Mouse (Mus musculus): Measurements from ENCODE around the gene Gm10717. TPM values are rescaled to one million over a fixed set of nuclear protein-coding genes. Genes with fewer than 3 reads are reported as not detected.

Gene Gm10717
- not detected for polyA plus RNA-seq (2015; fragmentation: Illumina TruSeq; extraction: RNeasy Lipid Tissue Mini Kit (QIAGEN cat#74804); ENCODE audit: insufficient read depth, low read depth, low replicate concordance)

GRCm38 (mm10) chr9:3024912-3025467, at the start of gene Gm10717:
Gm10717 (plus strand) TSS chr9:3025417.

GRCm38 (mm10) chr9:3000445-3000972, 24.7 kb upstream of the Gm10717 start, which contains the start of gene Gm10722:
Gm10722 (plus strand) TSS chr9:3000922.

GRCm38 (mm10) chr9:3002794-3003396, 22.3 kb upstream of the Gm10717 start, which contains the start of gene Gm11168:
Gm11168 (plus strand) TSS chr9:3003346.

GRCm38 (mm10) chr9:3012733-3013279, 12.4 kb upstream of the Gm10717 start, which contains the start of gene Gm10721:
Gm10721 (plus strand) TSS chr9:3013140.

GRCm38 (mm10) chr9:3015354-3015753, 9.9 kb upstream of the Gm10717 start, which contains the start of gene Gm10720:
Gm10720 (plus strand) TSS chr9:3015654.

GRCm38 (mm10) chr9:3017108-3017507, 8.1 kb upstream of the Gm10717 start, which contains the start of gene Gm10719:
Gm10719 (plus strand) TSS chr9:3017408.

GRCm38 (mm10) chr9:3023312-3023984, 1.8 kb upstream of the Gm10717 start, which contains the start of gene Gm10718:
Gm10718 (plus strand) TSS chr9:3023547.

GRCm38 (mm10) chr9:3034299-3034698, 9.1 kb downstream of the Gm10717 start, which contains the start of gene Gm17535:
Gm17535 (plus strand) TSS chr9:3034599.

GRCm38 (mm10) chr9:3036577-3036976, 11.4 kb downstream of the Gm10717 start, which contains the start of gene Gm10715:
Gm10715 (plus strand) TSS chr9:3036877.

Other genes with a start within 250 kb of the Gm10717 start
- gene Gm10722, start 24.5 kb upstream of the Gm10717 start, polyA plus RNA-seq (2015; fragmentation: Illumina TruSeq; extraction: RNeasy Lipid Tissue Mini Kit (QIAGEN cat#74804); ENCODE audit: insufficient read depth, low read depth, low replicate concordance): not detected
- gene Gm11168, start 22.1 kb upstream of the Gm10717 start, polyA plus RNA-seq (2015; fragmentation: Illumina TruSeq; extraction: RNeasy Lipid Tissue Mini Kit (QIAGEN cat#74804); ENCODE audit: insufficient read depth, low read depth, low replicate concordance): not detected
- not detected for gene Gm10721, start 12.3 kb upstream of the Gm10717 start, polyA plus RNA-seq (2015; fragmentation: Illumina TruSeq; extraction: RNeasy Lipid Tissue Mini Kit (QIAGEN cat#74804); ENCODE audit: insufficient read depth, low read depth, low replicate concordance)
- gene Gm10720, start 9.8 kb upstream of the Gm10717 start, polyA plus RNA-seq (2015; fragmentation: Illumina TruSeq; extraction: RNeasy Lipid Tissue Mini Kit (QIAGEN cat#74804); ENCODE audit: insufficient read depth, low read depth, low replicate concordance): not detected
- gene Gm10719, start 8.0 kb upstream of the Gm10717 start, polyA plus RNA-seq (2015; fragmentation: Illumina TruSeq; extraction: RNeasy Lipid Tissue Mini Kit (QIAGEN cat#74804); ENCODE audit: insufficient read depth, low read depth, low replicate concordance): not detected
- not detected for gene Gm10718, start 1.9 kb upstream of the Gm10717 start, polyA plus RNA-seq (2015; fragmentation: Illumina TruSeq; extraction: RNeasy Lipid Tissue Mini Kit (QIAGEN cat#74804); ENCODE audit: insufficient read depth, low read depth, low replicate concordance)
- gene Gm17535, start 9.2 kb downstream of the Gm10717 start, polyA plus RNA-seq (2015; fragmentation: Illumina TruSeq; extraction: RNeasy Lipid Tissue Mini Kit (QIAGEN cat#74804); ENCODE audit: insufficient read depth, low read depth, low replicate concordance): not detected
- gene Gm10715, start 11.5 kb downstream of the Gm10717 start, polyA plus RNA-seq (2015; fragmentation: Illumina TruSeq; extraction: RNeasy Lipid Tissue Mini Kit (QIAGEN cat#74804); ENCODE audit: insufficient read depth, low read depth, low replicate concordance): not detected